Mouse (Mus musculus) retina, postnatal 7 days (tissue): ENCODE results near the gene Bahd1.

Experiments used
- DNase-seq: peaks from one replicate; pipeline ENCODE4 v3.0.0-alpha.2; 2012; ENCODE audit warnings: low read depth, low spot score

Gene Bahd1

GRCm38 (mm10) chr2:118898771-118899170 lies 1.4 kb upstream of the Bahd1 start:
- no peak for DNase-seq

- no peak for DNase-seq
These were observed 871 bp upstream of the Bahd1 start for GRCm38 (mm10) chr2:118899306-118899705.

- no peak for DNase-seq
These were observed 606 bp downstream of the Bahd1 start for GRCm38 (mm10) chr2:118900826-118901140.

- DNase-seq = peak; percentile 87
These were observed 1.2 kb downstream of the Bahd1 start for GRCm38 (mm10) chr2:118901175-118902031.

- no peak for DNase-seq
These were observed 2.2 kb downstream of the Bahd1 start for GRCm38 (mm10) chr2:118902051-118903025.

GRCm38 (mm10) chr2:118903333-118903741 lies 3.2 kb downstream of the Bahd1 start:
- no peak for DNase-seq

GRCm38 (mm10) chr2:118905433-118906117 lies 5.4 kb downstream of the Bahd1 start:
- no peak for DNase-seq

GRCm38 (mm10) chr2:118906118-118906492 lies 5.9 kb downstream of the Bahd1 start:
- no peak for DNase-seq

GRCm38 (mm10) chr2:118907781-118908180 lies 7.6 kb downstream of the Bahd1 start:
- DNase-seq = no peak

GRCm38 (mm10) chr2:118909151-118909550 lies 9.0 kb downstream of the Bahd1 start:
- DNase-seq = no peak

- no peak for DNase-seq
These were observed 10.6 kb downstream of the Bahd1 start for GRCm38 (mm10) chr2:118910605-118911278.

GRCm38 (mm10) chr2:118912706-118913105 lies 12.5 kb downstream of the Bahd1 start:
- DNase-seq = no peak

GRCm38 (mm10) chr2:118913551-118914276 lies 13.5 kb downstream of the Bahd1 start:
- no peak for DNase-seq

- no peak for DNase-seq
These were observed 14.5 kb downstream of the Bahd1 start for GRCm38 (mm10) chr2:118914685-118915084.

- DNase-seq = no peak
These were observed 16.3 kb downstream of the Bahd1 start for GRCm38 (mm10) chr2:118916436-118916835.

- no peak for DNase-seq
These were observed 18.4 kb downstream of the Bahd1 start for GRCm38 (mm10) chr2:118918543-118918942.

GRCm38 (mm10) chr2:118920428-118920827 lies 20.3 kb downstream of the Bahd1 start:
- no peak for DNase-seq

- DNase-seq = no peak
These were observed 25.8 kb downstream of the Bahd1 start for GRCm38 (mm10) chr2:118925952-118926351.

GRCm38 (mm10) chr2:118926361-118926997 lies 26.3 kb downstream of the Bahd1 start, which contains the start of gene Chst14:
TSS of gene Chst14 (plus strand) at chr2:118926496.
- DNase-seq = no peak
